In genomic region chr1:58712076-58713061, GRCm38 (mm10) we compare ENCODE assay signal across 7 mouse cellular contexts. TPM values are rescaled to one million over a fixed set of nuclear protein-coding genes. Genes with fewer than 3 reads are reported as not detected.
DNase-seq lines count a peak whose midpoint lies in the region; ATAC-seq and TF ChIP-seq lines count a peak whose summit lies in the region.

No protein-coding gene starts in this region.

- H3K4me3 ChIP-seq in ES-Bruce4 (ENCODE audit: low read depth, low read length), result peak overlapping the region; percentile 44
- H3K4me3 ChIP-seq in embryonic fibroblast, embryonic 13.5 days (ENCODE audit: insufficient read depth, low read length), result peak overlapping the region; percentile 44
- peak overlapping the region; percentile 74 for H3K4me3 ChIP-seq in limb, embryonic 10.5 days
- peak overlapping the region; percentile 62 for H3K4me3 ChIP-seq in midbrain, embryonic 12.5 days

- H3K4me2 ChIP-seq in midbrain, embryonic 12.5 days (replicated peaks), result peak overlapping the region; percentile 73

- H3K4me1 ChIP-seq in ES-Bruce4 (ENCODE audit: control insufficient read depth, insufficient read depth, low read length), result peaks cover 2% of the 10 kb centered on the region
- H3K4me1 ChIP-seq in embryonic fibroblast, embryonic 13.5 days (ENCODE audit: control insufficient read depth, insufficient read depth, low read length), result no peaks in the 10 kb centered on the region
- H3K4me1 ChIP-seq in limb, embryonic 10.5 days, result peaks cover 22% of the 10 kb centered on the region
- 0 out of 2 replicates have a peak, but pooled peaks cover 13% of the 10 kb centered on the region for H3K4me1 ChIP-seq in midbrain, embryonic 12.5 days

- H3K9me3 ChIP-seq in ES-Bruce4 (replicated peaks; ENCODE audit: control insufficient read depth, insufficient read depth, low read length, poor library complexity, severe bottlenecking), result peaks cover 8% of the 10 kb centered on the region
- H3K9me3 ChIP-seq in limb, embryonic 10.5 days (replicated peaks), result no peaks in the 10 kb centered on the region
- H3K9me3 ChIP-seq in midbrain, embryonic 12.5 days, result no peaks in the 10 kb centered on the region

- H3K27me3 ChIP-seq in ES-Bruce4 (ENCODE audit: control insufficient read depth, insufficient read depth, low read length, poor library complexity, severe bottlenecking), result no peaks in the 10 kb centered on the region
- no peaks in the 10 kb centered on the region for H3K27me3 ChIP-seq in limb, embryonic 10.5 days (ENCODE audit: low read depth, poor library complexity, severe bottlenecking)
- no peaks in the 10 kb centered on the region for H3K27me3 ChIP-seq in midbrain, embryonic 12.5 days

- H3K9ac ChIP-seq in ES-Bruce4 (ENCODE audit: low read depth, poor library complexity, severe bottlenecking), result peak overlapping the region; percentile 66
- H3K9ac ChIP-seq in midbrain, embryonic 12.5 days (replicated peaks), result peak overlapping the region; percentile 64

- no peak for TF ChIP-seq CTCF in ES-Bruce4 (IDR thresholded peaks at IDR 0.05; ENCODE audit: low read depth, low read length)
- TF ChIP-seq CTCF in embryonic fibroblast, embryonic 13.5 days (IDR thresholded peaks at IDR 0.05; ENCODE audit: borderline replicate concordance, insufficient read depth, low read length), result no peak

- no peak for TF ChIP-seq POLR2A in ES-Bruce4 (IDR thresholded peaks at IDR 0.05; ENCODE audit: insufficient read depth, low read length)
- TF ChIP-seq POLR2A in embryonic fibroblast, embryonic 13.5 days (IDR thresholded peaks at IDR 0.05; ENCODE audit: low read depth, low read length), result 0 out of 2 replicates have a peak, but pooled peaks have one; percentile 22

- intact Hi-C loops in heart, postnatal 36 days (cut with DNase I), result loop anchor here (2.0 to 5.0 kb wide), 3 partner anchors 35 to 90 kb away; no protein-coding TSS in a partner anchor

- peak; percentile 50 for DNase-seq in adrenal gland, postnatal 10 days
- peak; percentile 45 to 66 for DNase-seq in heart, postnatal 36 days
- DNase-seq in limb, embryonic 10.5 days (ENCODE audit: low spot score), result peak; percentile 65
- DNase-seq in thymus, postnatal 14 days, result peak; percentile 73

- H3K27ac ChIP-seq in ES-Bruce4 (ENCODE audit: insufficient read depth, low read length), result peak overlapping the region; percentile 70
- H3K27ac ChIP-seq in embryonic fibroblast, embryonic 13.5 days (ENCODE audit: insufficient read depth, low read length), result peak overlapping the region; percentile 99
- H3K27ac ChIP-seq in limb, embryonic 10.5 days, result peak overlapping the region; percentile 94
- peak overlapping the region; percentile 7 for H3K27ac ChIP-seq in midbrain, embryonic 12.5 days (replicated peaks)

- no peaks in the 10 kb centered on the region for H3K36me3 ChIP-seq in ES-Bruce4 (ENCODE audit: control insufficient read depth, insufficient read depth, low read length, poor library complexity, severe bottlenecking)
- peaks cover 23% of the 10 kb centered on the region for H3K36me3 ChIP-seq in limb, embryonic 10.5 days
- no peaks in the 10 kb centered on the region for H3K36me3 ChIP-seq in midbrain, embryonic 12.5 days

- peak; percentile 79 for ATAC-seq in midbrain, embryonic 12.5 days (ENCODE audit: low FRiP score, low read depth)

- WGBS in limb, embryonic 10.5 days, result 2% methylated on average over 13 of the region's 17 CpGs
- WGBS in midbrain, embryonic 12.5 days, result 7% methylated on average over 16 of the region's 17 CpGs

- TF ChIP-seq EP300 in ES-Bruce4 (IDR thresholded peaks at IDR 0.05; ENCODE audit: insufficient read depth, low read depth, low read length), result no peak

RNA-seq across cellular contexts. Expression of gene Cflar, which starts 1.1 kb away (rescaled TPM):
- polyA plus RNA-seq in ES-Bruce4 (2011; ENCODE audit: insufficient read depth, insufficient read length, low read depth, missing spikeins), result 14.1 and 16.1 TPM in 2 replicates
- total RNA-seq in adrenal gland, postnatal 10 days (2021), result 100 to 1,000 TPM; 101 to 102 TPM
- polyA plus RNA-seq in embryonic fibroblast, embryonic 13.5 days (2011; ENCODE audit: insufficient read length, low read depth, missing spikeins), result 51.2 and 68.0 TPM in 2 replicates
- total RNA-seq in heart, postnatal 36 days (2021), result 10 to 100 TPM; 56.4 to 61.5 TPM
- 23.2 and 26.2 TPM in 2 replicates for polyA plus RNA-seq in limb, embryonic 10.5 days (2016; fragmentation: Nextera tagmentation; extraction: Ambion mirVana)
- 26.4 and 26.6 TPM in 2 replicates for polyA plus RNA-seq in midbrain, embryonic 12.5 days (2016; fragmentation: Nextera tagmentation; extraction: Ambion mirVana)

RNA-seq across cellular contexts. Expression of gene Als2cr12, which starts 16.6 kb away (rescaled TPM):
- polyA plus RNA-seq in ES-Bruce4 (2011; ENCODE audit: insufficient read depth, insufficient read length, low read depth, missing spikeins), result not detected in 2 replicates
- 1 to 10 TPM; 4.8 to 6.2 TPM for total RNA-seq in adrenal gland, postnatal 10 days (2021)
- polyA plus RNA-seq in embryonic fibroblast, embryonic 13.5 days (2011; ENCODE audit: insufficient read length, low read depth, missing spikeins), result 0.55 TPM in 1 of 2 replicates, not detected in the other
- total RNA-seq in heart, postnatal 36 days (2021), result not detected
- polyA plus RNA-seq in limb, embryonic 10.5 days (2016; fragmentation: Nextera tagmentation; extraction: Ambion mirVana), result not detected in 2 replicates
- polyA plus RNA-seq in midbrain, embryonic 12.5 days (2016; fragmentation: Nextera tagmentation; extraction: Ambion mirVana), result not detected in 2 replicates

Comparison
In these comparisons a context has a peak if more than half of its experiments do, and no peak if none do; other contexts are left out.
1. Peak in every context shown above with its lines: DNase-seq, ATAC-seq, H3K4me3 ChIP-seq and H3K27ac ChIP-seq.
2. H3K27ac ChIP-seq: peak in every context shown above with its lines; median percentile 99 in embryonic fibroblast, embryonic 13.5 days; 94 in limb, embryonic 10.5 days; 70 in ES-Bruce4; 7 in midbrain, embryonic 12.5 days.